Mouse (Mus musculus) ovary, postnatal 14 days (tissue): ENCODE results near the gene Lilrb4a.
"Not testable (repeated sequence)": the region's sequence is repeated elsewhere in the genome, so short reads cannot be mapped to it uniquely, and the experiment has no call there.

Source experiments
- DNase-seq: peaks from one replicate; pipeline ENCODE4 v3.0.0; 2022; ENCODE audit warnings: low spot score

Gene Lilrb4a

GRCm38 (mm10) chr10:51490691-51491090 is at the start of gene Lilrb4a:
Lilrb4a (plus strand) TSS chr10:51490956.
- not testable (repeated sequence) for DNase-seq

GRCm38 (mm10) chr10:51451610-51452009 is 39.1 kb upstream of the Lilrb4a start:
- no peak for DNase-seq

GRCm38 (mm10) chr10:51453616-51454298 is 37.0 kb upstream of the Lilrb4a start:
- no peak for DNase-seq

- DNase-seq: no peak
These were observed 36.4 kb upstream of the Lilrb4a start for GRCm38 (mm10) chr10:51454365-51454764.

GRCm38 (mm10) chr10:51455762-51456161 is 35.0 kb upstream of the Lilrb4a start:
- DNase-seq: no peak

- DNase-seq: no peak
These were observed 34.4 kb upstream of the Lilrb4a start for GRCm38 (mm10) chr10:51456369-51456768.

- DNase-seq: not testable (repeated sequence)
These were observed 27.0 kb upstream of the Lilrb4a start for GRCm38 (mm10) chr10:51463800-51464199.

GRCm38 (mm10) chr10:51480397-51480796 is 10.4 kb upstream of the Lilrb4a start, which contains the start of the genes Gm49339 and Lilr4b:
Gm49339 (plus strand) TSS chr10:51480612.
Lilr4b (plus strand) TSS chr10:51480632.
- not testable (repeated sequence) for DNase-seq

GRCm38 (mm10) chr10:51520021-51520420 is 29.3 kb downstream of the Lilrb4a start:
- no peak for DNase-seq

GRCm38 (mm10) chr10:51521453-51521852 is 30.7 kb downstream of the Lilrb4a start:
- DNase-seq: no peak

GRCm38 (mm10) chr10:51526090-51526489 is 35.3 kb downstream of the Lilrb4a start:
- DNase-seq: no peak

- no peak for DNase-seq
These were observed 35.9 kb downstream of the Lilrb4a start for GRCm38 (mm10) chr10:51526633-51527032.

GRCm38 (mm10) chr10:51528840-51529434 is 38.2 kb downstream of the Lilrb4a start:
- no peak for DNase-seq

- no peak for DNase-seq
These were observed 38.7 kb downstream of the Lilrb4a start for GRCm38 (mm10) chr10:51529497-51529896.

GRCm38 (mm10) chr10:51530813-51531212 is 40.1 kb downstream of the Lilrb4a start:
- DNase-seq: no peak
